Mouse (Mus musculus) small intestine, adult 2 months (tissue): ENCODE data around the gene Ncapd3.

Experiments used
- CTCF ChIP-seq: fragments of 200-500 bp; IDR thresholded peaks from 2 replicates; pipeline ENCODE4 v1.5.1; 2012; ENCODE audit warnings: low read depth, mild to moderate bottlenecking, control low read depth, inconsistent platforms, low read length, moderate library complexity, mixed read lengths; ENCODE audit not compliant: insufficient replicate concordance, insufficient read length; ENCODE audit errors: extremely low read depth
- POLR2A ChIP-seq: fragments of 200-500 bp; IDR thresholded peaks from 2 replicates; pipeline ENCODE4 v1.6.1; 2012; ENCODE audit warnings: low read depth, mild to moderate bottlenecking, control low read depth, inconsistent platforms, low read length, moderate library complexity

- TF ChIP-seq CTCF = no peak
- TF ChIP-seq POLR2A = no peak
These were observed 11.0 kb upstream of the Ncapd3 start for GRCm38 (mm10) chr9:27018961-27019360.
